Comparison of ENCODE assay signal across 17 mouse cellular contexts in the genomic region with DNA sequence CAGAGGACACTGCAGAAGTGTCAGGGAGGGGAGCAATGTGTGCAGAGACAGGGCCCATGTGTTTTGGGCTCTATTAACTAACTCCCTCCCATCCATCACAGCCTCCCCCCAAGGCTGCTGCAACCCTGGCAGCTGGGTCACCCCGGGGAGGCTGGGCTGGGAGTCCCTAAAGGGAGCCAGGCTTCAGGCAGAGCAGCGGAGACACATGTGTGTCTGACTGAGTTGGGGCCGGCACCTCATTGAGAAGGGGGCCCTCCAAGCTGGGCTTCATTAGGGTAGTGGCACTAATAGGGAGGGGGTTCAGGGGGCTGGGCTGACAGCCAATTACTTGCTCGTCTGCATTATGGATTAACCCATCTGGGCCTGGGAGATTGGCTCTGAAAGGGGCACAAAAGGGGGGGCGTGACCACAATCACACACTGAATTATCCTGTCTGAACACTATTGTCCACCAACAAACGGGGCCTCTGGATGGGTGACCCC. TPM values are rescaled to one million over a fixed set of nuclear protein-coding genes. Genes with fewer than 3 reads are reported as not detected.
DNase-seq lines count a peak whose midpoint lies in the region; ATAC-seq lines count a peak whose summit lies in the region.
"Had no signal": no experiment of that assay in that cellular context is flagged by ENCODE, and none has a peak within 500 bp of the region (broad histone marks: within the 10 kb centered on the region; RNA-seq: fewer than 3 reads in every experiment).

No protein-coding gene starts in this region.

- H3K4me3 ChIP-seq in embryonic facial prominence, embryonic 11.5 days (ENCODE audit: low read depth, low read length): no peak overlapping the region
- H3K4me3 ChIP-seq in embryonic facial prominence, embryonic 10.5 days: no peak overlapping the region
- no peak overlapping the region for H3K4me3 ChIP-seq in hindbrain, embryonic 12.5 days
- no peak overlapping the region for H3K4me3 ChIP-seq in neural tube, embryonic 11.5 days (ENCODE audit: low read depth, low read length)
- H3K4me3 ChIP-seq: heart, embryonic 13.5 days; intestine, embryonic 15.5 days; stomach, embryonic 15.5 days had no signal

- no peak overlapping the region for H3K9ac ChIP-seq in embryonic facial prominence, embryonic 11.5 days (replicated peaks; ENCODE audit: low read length)
- H3K9ac ChIP-seq in hindbrain, embryonic 12.5 days: no peak overlapping the region
- H3K9ac ChIP-seq in neural tube, embryonic 11.5 days (ENCODE audit: low read length): no peak overlapping the region
- H3K9ac ChIP-seq: heart, embryonic 13.5 days; intestine, embryonic 15.5 days; stomach, embryonic 15.5 days had no signal

- WGBS in embryonic facial prominence, embryonic 11.5 days: 0% methylated on average over 6 of the region's 6 CpGs
- 6% methylated on average over 6 of the region's 6 CpGs for whole genome bisulfite sequencing in embryonic facial prominence, embryonic 10.5 days
- 3% methylated on average over 6 of the region's 6 CpGs for WGBS in hindbrain, embryonic 12.5 days
- WGBS in neural tube, embryonic 11.5 days: 2% methylated on average over 6 of the region's 6 CpGs

- peaks cover 70% of the 10 kb centered on the region for H3K27me3 ChIP-seq in embryonic facial prominence, embryonic 11.5 days (ENCODE audit: control insufficient read depth, insufficient read depth, low read length)
- H3K27me3 ChIP-seq in embryonic facial prominence, embryonic 10.5 days (replicated peaks; ENCODE audit: low read depth, poor library complexity, severe bottlenecking): peaks cover 93% of the 10 kb centered on the region
- peaks cover 82% of the 10 kb centered on the region for H3K27me3 ChIP-seq in hindbrain, embryonic 12.5 days
- H3K27me3 ChIP-seq in neural tube, embryonic 11.5 days (ENCODE audit: control insufficient read depth, insufficient read depth, low read length): peaks cover 79% of the 10 kb centered on the region

- ATAC-seq in embryonic facial prominence, embryonic 11.5 days (replicated peaks; ENCODE audit: insufficient number of reproducible peaks, low FRiP score, low TSS enrichment, low read depth): peak; percentile 69; the same call in 1 of the 2 replicates
- ATAC-seq in hindbrain, embryonic 12.5 days (ENCODE audit: low FRiP score): peak; percentile 84
- peak; percentile 81 for ATAC-seq in neural tube, embryonic 11.5 days (ENCODE audit: insufficient read depth, low FRiP score, low TSS enrichment)
- ATAC-seq: intestine, embryonic 15.5 days had no signal

- H3K9me3 ChIP-seq in embryonic facial prominence, embryonic 11.5 days (replicated peaks; ENCODE audit: control insufficient read depth, low read length): no peaks in the 10 kb centered on the region
- H3K9me3 ChIP-seq in embryonic facial prominence, embryonic 10.5 days: no peaks in the 10 kb centered on the region
- no peaks in the 10 kb centered on the region for H3K9me3 ChIP-seq in hindbrain, embryonic 12.5 days (replicated peaks)
- H3K9me3 ChIP-seq in neural tube, embryonic 11.5 days (ENCODE audit: control insufficient read depth, low read length): no peaks in the 10 kb centered on the region
- H3K9me3 ChIP-seq: heart, embryonic 13.5 days; intestine, embryonic 15.5 days; stomach, embryonic 15.5 days had no signal

- H3K4me2 ChIP-seq in embryonic facial prominence, embryonic 11.5 days (ENCODE audit: low read depth, low read length): no peak overlapping the region
- 0 out of 2 replicates have a peak overlapping the region, but pooled peaks have one; percentile 15 for H3K4me2 ChIP-seq in hindbrain, embryonic 12.5 days (replicated peaks)
- H3K4me2 ChIP-seq in neural tube, embryonic 11.5 days (ENCODE audit: low read depth): no peak overlapping the region
- H3K4me2 ChIP-seq: heart, embryonic 13.5 days; intestine, embryonic 15.5 days; liver, embryonic 11.5 days; stomach, embryonic 15.5 days had no signal

- no peaks in the 10 kb centered on the region for H3K36me3 ChIP-seq in embryonic facial prominence, embryonic 11.5 days (replicated peaks; ENCODE audit: control insufficient read depth, insufficient read depth, low read depth, low read length)
- no peaks in the 10 kb centered on the region for H3K36me3 ChIP-seq in embryonic facial prominence, embryonic 10.5 days (replicated peaks)
- H3K36me3 ChIP-seq in hindbrain, embryonic 12.5 days: no peaks in the 10 kb centered on the region
- no peaks in the 10 kb centered on the region for H3K36me3 ChIP-seq in neural tube, embryonic 11.5 days (ENCODE audit: control insufficient read depth, insufficient read depth, low read length)
- H3K36me3 ChIP-seq: heart, embryonic 13.5 days; intestine, embryonic 15.5 days; stomach, embryonic 15.5 days had no signal

- peak; percentile 28 for DNase-seq in embryonic facial prominence, embryonic 11.5 days (ENCODE audit: low spot score)
- no peak for DNase-seq in embryonic facial prominence, embryonic 10.5 days (ENCODE audit: low spot score)
- peak; percentile 50 for DNase-seq in embryo, embryonic 9.5 days (ENCODE audit: extremely low spot score)
- DNase-seq in neural tube, embryonic 11.5 days (ENCODE audit: low spot score): peak; percentile 76
- DNase-seq in gastrocnemius, adult 8-10 months (ENCODE audit: low spot score in 2 of 2): no peak
- no peak for DNase-seq in urinary bladder, adult 18-20 months (ENCODE audit: low spot score in 2 of 2)
- no peak for DNase-seq in urinary bladder, postnatal 25 days (ENCODE audit: low spot score)
- DNase-seq: adrenal gland, postnatal 36 days; cerebellum, adult 2 months; gastrocnemius, postnatal 10 days; kidney, postnatal 36 days; right cerebral cortex, postnatal 4 days had no signal

- H3K27ac ChIP-seq in embryonic facial prominence, embryonic 11.5 days (replicated peaks; ENCODE audit: low read depth, low read length): no peak overlapping the region
- H3K27ac ChIP-seq in embryonic facial prominence, embryonic 10.5 days (replicated peaks): no peak overlapping the region
- H3K27ac ChIP-seq in hindbrain, embryonic 12.5 days: peak overlapping the region; percentile 76
- H3K27ac ChIP-seq in neural tube, embryonic 11.5 days (ENCODE audit: low read depth, low read length): no peak overlapping the region
- H3K27ac ChIP-seq: heart, embryonic 13.5 days; intestine, embryonic 15.5 days; stomach, embryonic 15.5 days had no signal

- no peaks in the 10 kb centered on the region for H3K4me1 ChIP-seq in embryonic facial prominence, embryonic 11.5 days (ENCODE audit: control insufficient read depth, insufficient read depth, low read length)
- H3K4me1 ChIP-seq in embryonic facial prominence, embryonic 10.5 days: peaks cover 27% of the 10 kb centered on the region
- peaks cover 43% of the 10 kb centered on the region for H3K4me1 ChIP-seq in hindbrain, embryonic 12.5 days
- H3K4me1 ChIP-seq in neural tube, embryonic 11.5 days (ENCODE audit: control insufficient read depth, insufficient read depth, low read length): peaks cover 14% of the 10 kb centered on the region

RNA-seq across cellular contexts. Expression of gene Robo3, which starts 21.0 kb away (rescaled TPM):
- 4.9 and 6.6 TPM in 2 replicates for polyA plus RNA-seq in embryonic facial prominence, embryonic 11.5 days (2014; fragmentation: Nextera tagmentation; extraction: Ambion mirVana)
- polyA plus RNA-seq in embryonic facial prominence, embryonic 10.5 days (2016; fragmentation: Nextera tagmentation; extraction: Ambion mirVana): 4.1 and 9.4 TPM in 2 replicates
- polyA plus RNA-seq in hindbrain, embryonic 12.5 days (2016; fragmentation: Nextera tagmentation; extraction: Ambion mirVana): 155 and 187 TPM in 2 replicates
- 85.4 and 89.9 TPM in 2 replicates for polyA plus RNA-seq in neural tube, embryonic 11.5 days (2014; fragmentation: Nextera tagmentation; extraction: Ambion mirVana)
- not detected for total RNA-seq in gastrocnemius, adult 8-10 months (2022)
- polyA plus RNA-seq: intestine, embryonic 15.5 days had no signal

RNA-seq across cellular contexts. Expression of gene Msantd2, which starts 35.1 kb away (rescaled TPM):
- 32.8 and 33.0 TPM in 2 replicates for polyA plus RNA-seq in embryonic facial prominence, embryonic 11.5 days (2014; fragmentation: Nextera tagmentation; extraction: Ambion mirVana)
- 34.4 and 36.7 TPM in 2 replicates for polyA plus RNA-seq in embryonic facial prominence, embryonic 10.5 days (2016; fragmentation: Nextera tagmentation; extraction: Ambion mirVana)
- 50.7 TPM in 2 replicates for polyA plus RNA-seq in hindbrain, embryonic 12.5 days (2016; fragmentation: Nextera tagmentation; extraction: Ambion mirVana)
- 35.4 and 39.9 TPM in 2 replicates for polyA plus RNA-seq in neural tube, embryonic 11.5 days (2014; fragmentation: Nextera tagmentation; extraction: Ambion mirVana)
- 1 to 10 TPM; 2.2 to 3.2 (median 2.3) TPM for total RNA-seq in gastrocnemius, adult 8-10 months (2022)

RNA-seq across cellular contexts. Expression of gene Robo4, which starts 52.4 kb away (rescaled TPM):
- 6.0 and 6.5 TPM in 2 replicates for polyA plus RNA-seq in embryonic facial prominence, embryonic 11.5 days (2014; fragmentation: Nextera tagmentation; extraction: Ambion mirVana)
- 6.6 and 6.8 TPM in 2 replicates for polyA plus RNA-seq in embryonic facial prominence, embryonic 10.5 days (2016; fragmentation: Nextera tagmentation; extraction: Ambion mirVana)
- 8.0 and 12.0 TPM in 2 replicates for polyA plus RNA-seq in hindbrain, embryonic 12.5 days (2016; fragmentation: Nextera tagmentation; extraction: Ambion mirVana)
- polyA plus RNA-seq in neural tube, embryonic 11.5 days (2014; fragmentation: Nextera tagmentation; extraction: Ambion mirVana): 6.7 and 11.6 TPM in 2 replicates
- total RNA-seq in gastrocnemius, adult 8-10 months (2022): 1 to 10 TPM; 6.8 to 9.2 (median 7.1) TPM

Comparison
In these comparisons a context has a peak if more than half of its experiments do, and no peak if none do; other contexts are left out.
1. DNase-seq: peak in embryonic facial prominence, embryonic 11.5 days (single experiment), embryo, embryonic 9.5 days (single experiment) and neural tube, embryonic 11.5 days (single experiment); none in embryonic facial prominence, embryonic 10.5 days (single experiment), gastrocnemius, adult 8-10 months (0 of 2), urinary bladder, adult 18-20 months (0 of 2) and urinary bladder, postnatal 25 days (single experiment).
2. Peak in every context shown above with its lines, with median percentiles within 50 percentile points of each other: ATAC-seq.